Mouse (Mus musculus) erythroblast, embryonic 14.5 days (primary cell): ENCODE results near the gene Gm35315.

Source experiments
- GATA1 ChIP-seq: IDR thresholded peaks from 2 replicates; pipeline ENCODE4 v1.6.1; 2012; ENCODE audit warnings: low read length, inconsistent platforms, mixed read lengths
- TAL1 ChIP-seq: IDR thresholded peaks from 3 replicates; pipeline ENCODE4 v1.6.1; 2012; ENCODE audit warnings: low read length, inconsistent platforms, mixed read lengths

GRCm38 (mm10) chr5:110098991-110099477 is 4.8 kb upstream of the Gm35315 start:
- TF ChIP-seq TAL1 = no peak
- no peak for TF ChIP-seq GATA1
